Mouse (Mus musculus): ENCODE results near the gene Cbarp.

The Cbarp gene

DNA sequence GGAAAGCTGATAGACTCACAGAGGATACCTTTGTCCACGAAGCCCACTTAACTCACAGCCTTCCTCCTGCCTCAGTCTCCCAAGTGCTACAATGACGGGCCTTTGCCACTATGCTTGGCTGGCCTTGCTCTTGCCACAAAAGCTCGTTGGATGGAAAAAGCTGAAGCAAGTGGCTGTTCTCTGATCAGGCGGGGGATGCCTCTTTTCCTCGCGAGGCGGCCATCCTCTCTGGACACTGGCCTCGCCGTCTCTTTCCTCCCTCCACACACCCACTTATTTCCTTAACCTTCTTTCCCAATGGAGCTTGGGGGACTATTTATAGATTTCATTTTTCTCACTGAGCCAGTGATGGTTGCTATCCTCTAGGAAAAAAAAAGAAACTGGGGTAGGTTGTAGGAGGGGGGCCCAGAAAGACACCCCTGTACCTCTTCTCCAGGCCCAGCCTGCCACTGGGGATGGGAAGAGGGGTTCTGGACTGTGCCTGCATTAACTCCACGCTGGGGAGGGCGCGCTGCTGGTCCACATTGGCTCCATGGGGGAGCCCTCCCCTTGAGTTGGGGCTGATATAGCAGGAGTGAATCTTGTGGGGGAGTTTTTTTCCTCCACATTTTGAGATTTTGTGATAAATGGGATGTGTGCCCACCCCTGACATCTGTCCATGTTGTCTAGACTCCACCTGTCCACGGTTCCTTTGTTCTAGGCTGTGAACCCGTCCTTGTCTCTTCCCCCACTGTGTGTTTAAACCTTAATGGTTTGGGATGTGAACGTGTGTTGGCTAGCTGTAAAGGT lies 16.7 kb upstream of the Cbarp start:
- no peak for DNase-seq (ENCODE audit: low spot score)

DNA sequence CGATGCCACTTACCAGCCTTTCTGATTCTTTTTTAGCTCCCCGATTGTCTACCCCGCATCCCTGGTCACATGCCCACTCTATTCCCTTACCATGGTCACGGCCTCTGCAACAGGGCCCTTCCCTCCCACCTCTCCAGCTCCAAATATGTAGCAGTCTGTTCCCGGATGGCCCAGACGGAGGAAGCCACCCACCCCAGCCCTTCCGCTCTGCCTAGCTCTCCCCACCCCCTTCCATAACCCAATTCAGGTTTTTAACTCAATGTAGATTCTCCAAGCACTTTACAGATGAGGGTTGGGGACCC lies 16.1 kb upstream of the Cbarp start:
- DNase-seq (ENCODE audit: low spot score), result no peak

DNA sequence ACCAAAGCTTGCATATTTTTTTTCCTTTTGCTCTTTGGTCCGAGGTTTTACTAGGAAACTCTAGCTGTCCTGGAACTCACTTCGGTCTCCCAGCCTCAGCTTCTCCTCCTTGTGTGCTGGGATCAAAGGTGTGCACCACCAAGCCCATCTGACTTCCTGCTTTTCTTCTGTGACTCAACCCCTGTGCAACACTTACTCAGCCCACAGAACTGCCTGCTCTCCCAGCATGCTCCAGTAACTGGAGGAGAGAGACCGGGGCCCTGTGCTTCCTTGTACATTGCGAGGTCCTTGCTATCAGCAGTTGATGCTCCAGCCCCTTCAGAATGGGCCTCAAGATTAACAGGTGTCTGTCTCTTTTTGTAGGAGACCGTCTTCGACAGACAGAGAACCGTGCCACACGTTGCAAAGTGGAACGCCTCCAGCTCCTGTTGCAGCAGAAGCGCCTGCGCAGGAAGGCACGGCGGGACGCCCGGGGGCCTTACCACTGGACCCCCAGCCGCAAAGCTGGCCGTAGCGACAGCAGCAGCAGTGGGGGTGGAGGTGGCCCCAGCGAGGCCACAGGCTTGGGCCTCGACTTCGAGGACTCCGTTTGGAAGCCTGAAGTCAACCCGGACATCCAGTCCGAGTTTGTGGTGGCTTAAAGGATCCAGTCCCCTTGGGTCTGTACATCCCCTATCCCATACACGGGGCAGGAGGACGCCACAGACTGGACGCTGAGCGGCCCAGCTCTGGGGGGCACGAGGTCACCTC lies 15.5 kb upstream of the Cbarp start:
- DNase-seq (ENCODE audit: low spot score), result no peak

DNA sequence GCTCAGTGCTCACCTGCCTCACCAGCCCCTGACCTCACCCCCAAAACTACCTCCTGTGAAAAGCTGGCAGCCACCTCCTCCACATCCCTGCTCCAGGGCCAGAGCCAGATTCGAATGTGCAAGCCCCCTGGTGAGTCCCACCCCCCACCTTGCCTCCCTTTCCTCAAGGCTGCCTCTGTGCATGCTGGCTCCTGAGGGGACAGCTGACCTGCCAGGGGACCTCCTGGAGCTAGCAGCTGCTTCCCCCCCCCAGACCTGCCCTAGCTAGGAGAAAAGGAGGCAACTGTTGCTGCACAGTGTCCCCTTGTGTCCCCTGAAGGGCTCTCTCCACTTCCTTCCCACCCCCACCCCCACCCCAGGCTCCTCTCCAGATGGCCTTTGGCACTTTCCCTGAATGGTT lies 14.6 kb upstream of the Cbarp start:
- DNase-seq (ENCODE audit: low spot score), result no peak

DNA sequence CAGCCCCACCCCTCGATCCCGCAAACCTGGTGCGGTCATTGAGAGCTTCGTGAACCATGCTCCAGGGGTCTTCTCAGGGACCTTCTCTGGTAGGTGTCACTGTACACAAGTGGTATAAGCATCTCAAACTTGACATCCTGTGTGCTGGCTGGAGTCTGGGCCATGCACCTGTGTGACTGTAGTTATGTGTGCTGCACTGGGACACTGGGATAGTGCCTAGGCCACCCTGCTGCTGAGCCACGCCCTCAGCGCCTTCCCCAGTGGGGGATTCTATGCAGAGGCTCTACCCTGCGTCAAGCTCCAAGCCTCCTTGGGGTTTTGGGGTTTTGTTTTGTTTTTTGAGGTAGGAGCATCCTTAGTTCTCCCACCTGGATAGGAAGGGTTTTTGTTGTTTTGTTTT lies 13.7 kb upstream of the Cbarp start:
- no peak for DNase-seq (ENCODE audit: low spot score)

DNA sequence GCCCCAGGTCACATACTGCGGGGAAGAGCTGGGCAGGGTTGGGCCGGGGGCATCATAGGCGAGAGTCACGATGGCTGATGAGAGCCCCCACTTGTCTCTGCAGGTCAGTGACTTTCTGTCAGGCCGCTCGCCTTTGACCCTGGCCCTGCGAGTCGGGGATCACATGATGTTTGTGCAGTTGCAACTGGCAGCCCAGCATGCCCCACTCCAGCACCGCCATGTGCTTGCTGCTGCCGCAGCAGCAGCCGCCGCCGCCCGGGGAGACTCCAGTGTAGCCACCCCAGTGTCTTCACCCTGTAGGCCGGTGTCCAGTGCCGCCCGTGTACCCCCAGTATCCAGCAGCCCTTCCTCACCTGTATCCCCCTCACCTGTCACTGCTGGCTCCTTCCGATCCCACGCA lies 13.1 kb upstream of the Cbarp start:
- DNase-seq (ENCODE audit: low spot score), result no peak

DNA sequence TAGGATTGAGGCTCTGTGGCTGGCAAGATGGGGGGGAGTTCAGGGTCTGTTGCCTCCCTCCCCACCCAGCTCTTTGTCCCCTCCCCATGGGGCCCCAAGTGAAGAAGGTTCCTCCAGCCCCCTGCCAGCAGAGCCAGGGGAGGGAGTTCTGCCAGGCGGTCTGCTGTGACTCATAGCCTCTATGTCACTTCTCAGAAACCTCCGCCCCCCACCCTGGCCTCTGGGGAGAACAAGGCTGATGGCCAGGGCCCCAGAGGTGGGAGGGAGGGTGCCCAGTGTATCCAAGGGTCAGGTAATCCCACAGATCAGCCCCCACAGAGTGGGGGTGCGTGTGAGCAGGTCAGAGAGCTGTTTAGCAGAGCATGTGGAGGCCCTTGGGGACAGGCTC lies 12.2 kb upstream of the Cbarp start:
- no peak for DNase-seq (ENCODE audit: low spot score)

DNA sequence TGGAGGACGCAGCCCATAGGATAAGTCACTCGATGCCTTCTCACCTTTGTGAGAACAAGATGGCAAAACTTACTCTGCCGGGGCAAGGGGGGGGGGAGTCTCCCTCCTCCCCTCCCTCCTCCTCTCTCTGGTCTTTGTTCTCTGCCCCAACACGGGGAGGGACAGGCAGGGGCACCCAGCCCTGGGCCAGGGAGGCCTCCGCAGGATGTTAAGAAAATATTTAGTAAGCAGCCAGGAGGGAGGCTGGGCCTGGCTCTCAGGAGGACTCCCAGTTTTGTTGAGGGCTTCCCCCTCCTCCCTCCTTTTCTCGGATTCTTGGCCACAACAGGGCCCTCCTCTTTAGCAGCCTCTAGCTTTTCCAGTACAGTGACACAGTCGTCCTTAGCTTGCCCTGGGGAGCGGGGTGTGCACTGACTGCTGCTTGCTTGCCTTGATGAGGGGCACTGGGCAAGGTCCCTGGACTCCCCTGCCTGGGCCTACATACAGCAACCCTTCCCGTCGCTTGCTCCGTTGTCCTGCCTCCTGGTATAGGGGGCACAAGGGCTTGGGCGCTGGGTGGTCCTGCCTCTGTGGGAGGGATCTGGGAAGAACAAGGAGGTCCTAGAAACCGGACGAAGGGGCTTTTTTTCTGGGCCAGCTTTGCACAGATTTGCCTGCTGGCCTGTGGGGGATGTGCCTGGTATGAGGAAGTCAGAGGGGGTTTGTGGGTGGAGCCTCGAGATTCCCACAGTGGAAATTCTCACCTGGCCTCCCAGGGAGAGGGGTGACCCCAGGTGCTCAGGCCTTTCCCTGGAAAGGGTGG lies 11.6 kb upstream of the Cbarp start:
- peak; percentile 56 for DNase-seq (ENCODE audit: low spot score)

DNA sequence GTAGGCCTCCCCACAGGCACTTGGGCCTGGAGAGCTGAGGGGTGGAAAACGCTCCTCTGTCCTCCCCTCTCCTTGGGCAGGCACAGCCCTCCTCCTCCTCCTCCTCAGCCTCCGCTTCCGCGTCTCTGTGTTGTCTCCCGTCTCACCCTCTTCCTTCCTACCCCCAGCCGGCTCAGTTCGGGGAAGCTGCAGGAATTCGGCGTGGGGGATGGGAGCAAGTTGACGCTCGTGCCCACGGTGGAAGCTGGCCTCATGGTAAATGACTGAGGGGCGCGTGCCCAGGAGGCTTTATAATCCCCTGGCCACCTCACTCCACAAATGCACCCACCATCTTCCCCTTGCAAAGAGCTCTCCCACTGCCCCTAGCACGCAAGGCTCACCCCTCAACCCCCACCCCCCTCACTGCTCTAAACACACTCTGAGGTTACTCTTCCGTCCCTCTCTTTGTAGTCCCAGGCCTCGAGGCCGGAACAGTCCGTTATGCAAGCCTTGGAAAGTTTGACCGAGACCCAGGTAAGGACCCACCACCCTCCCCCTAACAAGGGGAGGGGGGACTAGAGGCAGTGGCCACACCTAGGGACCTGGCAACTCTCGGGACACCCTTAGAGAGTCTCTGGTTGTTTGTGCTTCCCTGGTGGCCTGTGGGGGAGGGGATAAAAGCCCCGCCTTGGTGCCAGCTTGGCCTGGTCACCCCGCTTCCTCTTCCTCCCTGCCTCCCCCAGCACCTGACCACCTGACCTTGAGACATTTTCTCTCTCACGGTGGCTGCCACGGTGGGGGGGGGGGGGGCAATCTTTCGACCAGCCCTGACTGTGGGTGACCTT lies 10.8 kb upstream of the Cbarp start:
- DNase-seq (ENCODE audit: low spot score), result peak; percentile 67

DNA sequence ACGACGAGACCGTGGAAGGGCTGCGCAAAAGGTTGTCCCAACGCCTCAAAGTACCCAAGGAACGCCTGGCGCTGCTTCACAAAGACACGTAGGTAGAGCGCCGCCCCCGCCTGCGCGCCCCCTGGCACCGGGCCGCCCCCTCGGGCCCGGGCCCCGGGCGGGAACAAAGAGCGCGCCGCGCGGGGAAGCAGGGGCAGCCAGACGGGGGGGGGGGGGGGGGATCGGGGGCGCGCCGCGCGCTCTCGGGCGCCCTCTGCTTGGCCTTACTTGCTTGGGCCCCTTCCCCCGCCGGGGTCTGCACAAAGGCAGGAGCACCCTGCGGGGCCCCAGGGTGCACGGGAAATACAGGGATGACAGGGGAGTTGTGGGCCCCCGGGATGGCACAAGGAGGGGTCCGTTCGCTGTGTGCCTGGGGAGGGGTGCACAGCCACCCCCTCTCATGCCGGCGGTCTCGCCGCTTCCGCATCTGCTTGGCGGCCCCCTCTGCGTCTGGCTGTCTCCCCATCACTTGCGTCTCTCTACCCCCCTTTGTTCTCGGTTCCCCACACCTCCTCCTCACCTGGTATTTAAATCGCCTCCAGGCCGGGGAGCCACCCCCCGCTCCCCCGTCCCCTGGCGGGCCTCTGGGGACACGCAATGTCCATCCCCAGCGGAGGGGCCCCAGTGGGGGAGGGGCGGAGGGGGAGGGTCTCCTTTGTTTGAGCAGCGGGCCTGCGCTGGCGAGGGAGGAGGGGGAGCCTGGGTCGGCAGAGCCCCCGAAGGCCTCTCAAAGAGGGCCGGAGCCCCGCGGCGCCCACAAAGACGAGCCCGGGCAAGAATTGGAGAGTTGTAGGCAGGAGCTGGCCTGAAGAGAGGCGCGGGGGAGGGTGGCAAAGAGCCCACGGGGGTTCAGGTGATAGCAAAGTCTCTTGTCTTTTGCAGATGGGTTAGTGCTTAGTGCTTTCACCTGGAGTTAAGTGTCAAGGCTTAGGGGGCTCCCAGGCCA lies 9.9 kb upstream of the Cbarp start:
- peak; percentile 72 for DNase-seq (ENCODE audit: low spot score)

DNA sequence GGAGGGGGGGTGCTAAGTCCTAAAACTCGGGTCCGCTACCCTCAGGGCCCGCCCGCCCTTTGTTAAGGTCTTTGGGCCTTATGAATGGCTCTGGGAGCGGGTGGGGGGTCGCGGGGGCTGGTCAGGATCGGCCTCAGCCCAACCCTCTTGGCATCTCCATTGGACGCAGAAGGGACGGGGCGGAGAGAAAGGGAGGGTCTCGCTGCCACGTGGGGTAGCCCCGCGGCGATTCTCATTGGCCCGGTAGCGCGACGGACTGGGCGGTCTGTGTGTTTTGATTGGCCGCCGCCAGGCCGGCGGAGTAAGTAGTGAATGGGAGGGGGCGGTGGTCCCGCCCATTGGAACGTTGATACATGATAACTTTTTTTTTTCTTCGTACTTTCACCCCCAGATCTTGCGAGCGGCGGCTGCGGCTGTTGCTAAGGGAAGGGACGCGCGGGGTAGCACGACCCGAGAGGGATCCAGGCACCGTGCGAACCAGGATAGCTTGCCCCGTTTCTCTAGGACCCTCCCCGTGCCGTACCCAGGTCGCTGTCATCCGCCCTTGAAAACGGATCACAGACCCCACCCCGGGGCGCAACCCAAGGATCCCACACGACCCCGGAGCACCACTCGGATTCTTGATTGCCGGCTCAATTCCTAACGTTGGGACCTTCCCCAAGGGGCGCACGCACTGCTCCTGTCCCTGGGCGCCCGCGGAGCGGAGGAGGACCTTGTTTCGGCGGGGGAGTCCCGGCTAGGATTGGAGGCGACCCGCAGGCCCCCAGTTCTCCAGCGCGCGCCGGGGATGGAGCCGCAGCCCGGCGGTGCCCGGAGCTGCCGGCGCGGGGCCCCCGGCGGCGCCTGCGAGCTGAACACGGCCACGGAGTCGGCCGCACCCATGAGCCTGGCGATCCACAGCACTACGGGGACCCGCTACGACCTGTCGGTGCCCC lies 8.9 kb upstream of the Cbarp start:
- peak; percentile 99 for DNase-seq (ENCODE audit: low spot score)

DNA sequence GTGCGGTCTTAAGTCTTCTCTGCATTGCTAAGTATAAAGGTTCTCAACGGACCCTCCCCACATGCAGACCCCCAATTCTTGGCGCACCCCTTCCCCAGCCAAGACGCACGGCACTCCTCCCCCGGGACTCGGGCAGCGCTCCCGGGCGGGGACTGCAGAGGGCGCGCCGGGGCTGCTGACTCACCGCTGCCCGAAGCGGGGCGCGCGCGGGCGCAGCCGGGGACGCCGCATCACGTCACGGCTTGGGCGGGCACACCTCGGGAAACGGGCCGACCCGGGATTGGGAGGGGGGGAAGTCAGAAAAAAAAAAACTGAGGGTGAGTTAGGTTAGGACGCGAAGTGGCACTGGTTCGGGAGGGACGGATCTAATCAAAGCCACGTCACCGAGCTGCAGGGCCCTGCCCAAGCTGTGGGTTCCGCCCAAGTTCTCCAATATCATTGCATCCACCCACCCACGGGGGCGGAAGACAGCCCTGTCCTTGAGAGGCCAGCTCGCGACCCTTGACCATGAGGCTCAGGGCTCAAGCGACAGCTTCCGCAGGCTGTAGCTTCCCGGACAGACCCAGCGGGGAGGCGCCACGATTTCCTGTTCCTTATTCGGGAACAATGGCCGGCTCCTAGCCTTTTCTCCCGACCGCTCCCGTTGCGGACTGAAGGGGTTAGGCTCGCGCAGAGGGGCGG lies 8.1 kb upstream of the Cbarp start:
- peak; percentile 93 for DNase-seq (ENCODE audit: low spot score)

DNA sequence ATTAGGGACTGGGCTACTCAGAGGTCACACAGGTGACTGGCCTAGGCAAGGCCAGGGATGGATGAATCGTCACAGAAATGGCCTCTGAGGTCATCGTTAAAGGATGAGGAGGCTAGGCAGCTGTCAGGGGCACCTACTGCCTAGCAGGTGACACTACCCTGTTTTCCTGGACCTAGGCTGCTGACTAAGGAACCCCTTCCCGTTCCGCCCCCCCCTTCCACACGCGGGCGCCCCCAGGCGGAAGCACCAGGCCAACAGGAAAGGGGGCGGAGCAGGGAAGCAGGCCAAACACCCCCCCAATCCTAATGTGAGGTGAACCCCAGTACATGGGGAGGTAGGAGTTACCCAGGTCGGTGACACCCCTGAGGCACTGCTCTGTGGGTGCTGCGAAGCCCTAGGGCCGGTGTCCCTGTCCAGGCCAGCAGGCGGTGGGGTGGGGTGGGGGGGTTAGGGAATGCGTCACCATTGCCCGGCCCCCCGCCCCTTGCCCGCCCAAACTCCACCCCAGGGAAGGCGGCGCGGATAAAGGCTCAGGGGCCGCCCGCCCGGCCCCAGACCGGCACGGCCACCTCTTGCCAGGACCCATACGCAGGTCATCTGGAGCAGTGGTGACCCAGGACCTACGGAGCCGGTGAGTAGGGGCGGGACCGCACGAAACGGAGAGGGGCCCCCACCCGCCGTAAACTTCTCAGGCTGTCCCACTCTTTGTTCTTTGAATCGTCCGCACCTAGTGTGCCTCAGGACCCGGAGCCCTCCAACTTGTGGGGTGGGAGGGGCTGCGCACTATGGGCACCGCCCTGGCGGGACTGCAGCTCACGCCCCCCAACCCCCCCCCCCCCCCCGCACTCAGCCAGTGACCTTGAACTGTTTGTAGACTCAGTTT lies 7.3 kb upstream of the Cbarp start, which contains the start of gene Midn:
Midn (plus strand) TSS at position 554 of the 883 bp plus-strand sequence.
- DNase-seq (ENCODE audit: low spot score), result peak; percentile 79

DNA sequence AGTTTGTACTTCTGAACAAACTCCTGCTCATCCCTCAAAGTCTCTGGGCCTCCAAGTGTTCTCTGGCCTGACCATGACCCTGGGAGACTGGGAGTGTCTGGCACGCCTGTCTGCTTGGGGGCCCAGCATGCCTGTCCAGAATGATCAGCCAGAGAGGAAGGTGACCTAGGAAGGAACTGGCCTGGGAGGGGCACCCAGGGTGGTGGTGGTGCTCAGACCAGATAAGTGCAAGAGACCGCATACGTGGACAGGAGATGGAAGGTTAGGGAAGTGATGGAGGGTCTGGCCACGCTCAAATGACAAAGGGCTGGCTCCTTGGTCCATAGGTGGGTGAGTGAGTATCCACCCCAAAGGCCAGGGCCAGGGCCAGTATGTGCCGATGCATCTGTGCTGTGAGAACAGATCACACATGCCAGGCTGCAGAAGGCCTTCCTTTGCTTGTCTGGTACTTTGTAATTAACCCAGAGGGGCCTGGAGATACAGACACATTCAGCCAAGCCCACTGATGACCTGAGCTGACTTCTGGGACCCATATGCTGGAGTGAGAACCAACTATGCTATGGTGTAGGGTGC lies 6.6 kb upstream of the Cbarp start:
- no peak for DNase-seq (ENCODE audit: low spot score)

DNA sequence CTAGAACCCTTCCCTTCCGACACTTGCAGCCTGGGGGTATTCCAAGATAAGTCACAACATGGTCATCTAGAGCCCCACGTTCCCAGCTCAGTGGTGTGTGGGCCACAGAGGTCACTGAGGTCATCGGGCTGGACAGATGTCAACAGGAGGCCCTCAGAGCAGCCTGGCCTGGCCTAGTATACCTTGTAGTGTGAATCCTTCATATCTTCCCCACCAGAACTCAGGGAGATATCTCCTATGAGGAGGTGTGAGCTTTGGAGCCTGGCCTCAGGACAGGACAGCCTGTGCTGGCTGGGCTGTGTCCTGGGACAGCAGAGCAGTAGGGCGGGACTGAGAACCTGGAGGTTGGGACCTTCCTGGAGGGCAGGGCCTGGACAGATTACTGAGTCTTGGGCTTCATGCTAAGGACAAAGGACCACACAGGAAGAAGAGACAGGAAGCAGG lies 6.0 kb upstream of the Cbarp start:
- DNase-seq (ENCODE audit: low spot score), result no peak

DNA sequence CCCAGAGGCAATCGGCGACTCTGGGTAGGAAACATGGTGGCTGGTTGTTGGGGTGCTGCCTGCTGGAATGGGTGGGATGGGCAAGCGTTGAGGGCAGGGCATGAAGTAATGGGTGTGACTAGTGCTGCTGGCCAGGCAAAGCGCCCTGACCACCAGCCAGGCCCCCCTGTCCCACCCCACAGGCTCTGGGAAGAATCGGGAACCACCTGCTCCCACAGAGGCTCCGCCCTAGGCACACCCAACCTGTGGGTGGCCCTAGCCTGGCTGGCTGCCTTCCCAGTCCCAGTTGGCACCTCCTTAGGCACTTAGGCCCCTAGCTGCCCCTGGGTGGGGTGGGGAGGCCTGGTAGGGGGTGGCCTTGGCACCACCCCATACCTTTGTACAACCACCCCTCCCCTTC lies 5.3 kb upstream of the Cbarp start:
- no peak for DNase-seq (ENCODE audit: low spot score)

Measured in embryo, embryonic 10 days (tissue).